Mouse (Mus musculus) hindbrain, embryonic 10.5 days (tissue): ENCODE measurements around the gene Syt9. TPM values are rescaled to one million over a fixed set of nuclear protein-coding genes. Genes with fewer than 3 reads are reported as not detected.

Experiments used
- DNase-seq: peaks from one replicate; pipeline ENCODE4 v3.0.0-alpha.2; 2017; ENCODE audit warnings: low spot score
- H3K27ac ChIP-seq: fragments of 300-500 bp; sonication (generic); 2 replicates; pipeline ENCODE4 v1.5.1; 2016; ENCODE audit warnings: mild to moderate bottlenecking, moderate library complexity
- H3K27me3 ChIP-seq: fragments of 300-500 bp; sonication (generic); 2 replicates; pipeline ENCODE4 v1.6.1; 2016; ENCODE audit warnings: mild to moderate bottlenecking; ENCODE audit not compliant: poor library complexity, insufficient read depth, severe bottlenecking
- H3K36me3 ChIP-seq: fragments of 300-500 bp; sonication (generic); 2 replicates; pipeline ENCODE4 v1.6.1; 2016; ENCODE audit warnings: mild to moderate bottlenecking, moderate library complexity
- H3K4me1 ChIP-seq: fragments of 300-500 bp; sonication (generic); replicated peaks from 2 replicates; pipeline ENCODE4 v1.6.1; 2016; ENCODE audit warnings: mild to moderate bottlenecking
- H3K4me3 ChIP-seq: fragments of 300-500 bp; sonication (generic); 2 replicates; pipeline ENCODE4 v1.5.1; 2016; ENCODE audit warnings: mild to moderate bottlenecking, moderate library complexity
- H3K9me3 ChIP-seq: fragments of 300-500 bp; sonication (generic); 2 replicates; pipeline ENCODE4 v1.6.1; 2016; ENCODE audit warnings: mild to moderate bottlenecking, moderate library complexity
- whole genome bisulfite sequencing: fragments of 180-500 bp; shearing (Covaris S2); methylation state at CpG from one replicate; pipeline ENCODE4 v1.1.7; 2016; 5-methylcytosine and 5-hydroxymethylcytosine counted together
- polyA plus RNA-seq: library from polyadenylated mRNA; unstranded; fragments of >200 nt; fragmentation: Nextera tagmentation; extraction: Ambion mirVana; gene quantifications from 2 replicates; pipeline ENCODE4 v1.2.1, GENCODE M21; 2016

The Syt9 gene
- polyA plus RNA-seq, 1 experiment from 2014 or later, result 3.6 TPM

GRCm38 (mm10) chr7:107400061-107400799, 29.7 kb downstream of the Syt9 start:
- Histone ChIP-seq H3K9me3 (no peaks in the 10 kb centered on the region), H3K27me3 (no peaks in the 10 kb centered on the region), H3K36me3 (no peaks in the 10 kb centered on the region), H3K27ac (no peak overlapping the region), H3K4me1 (no peaks in the 10 kb centered on the region), H3K4me3 (no peak overlapping the region)
- WGBS, result 93% methylated on average over 15 of the region's 15 CpGs
- DNase-seq, result no peak

- Histone ChIP-seq H3K27me3 (no peaks in the 10 kb centered on the region), H3K27ac (no peak overlapping the region), H3K9me3 (no peaks in the 10 kb centered on the region), H3K4me1 (no peaks in the 10 kb centered on the region), H3K4me3 (no peak overlapping the region), H3K36me3 (no peaks in the 10 kb centered on the region)
- WGBS, result 91% methylated on average over 3 of the region's 3 CpGs
- DNase-seq, result no peak
These were observed 32.7 kb downstream of the Syt9 start for GRCm38 (mm10) chr7:107403261-107403660.

- H3K4me3 ChIP-seq, result no peak overlapping the region
- no peaks in the 10 kb centered on the region for H3K27me3 ChIP-seq
- no peaks in the 10 kb centered on the region for H3K4me1 ChIP-seq
- H3K27ac ChIP-seq, result no peak overlapping the region
- H3K9me3 ChIP-seq, result no peaks in the 10 kb centered on the region; the same call in 1 of the 2 replicates
- H3K36me3 ChIP-seq, result no peaks in the 10 kb centered on the region
- no peak for DNase-seq
- 93% methylated on average over 6 of the region's 6 CpGs for WGBS
These were observed 44.4 kb downstream of the Syt9 start for GRCm38 (mm10) chr7:107414928-107415327.

- H3K4me1 ChIP-seq, result no peaks in the 10 kb centered on the region
- no peaks in the 10 kb centered on the region for H3K27me3 ChIP-seq
- no peaks in the 10 kb centered on the region; the same call in 1 of the 2 replicates for H3K9me3 ChIP-seq
- DNase-seq, result no peak
- no peak overlapping the region for H3K4me3 ChIP-seq
- 81% methylated on average over 3 of the region's 3 CpGs for WGBS
- H3K27ac ChIP-seq, result no peak overlapping the region
- H3K36me3 ChIP-seq, result no peaks in the 10 kb centered on the region
These were observed 46.7 kb downstream of the Syt9 start for GRCm38 (mm10) chr7:107417043-107417850.

- Histone ChIP-seq H3K9me3 (no peaks in the 10 kb centered on the region), H3K27me3 (no peaks in the 10 kb centered on the region), H3K4me1 (no peaks in the 10 kb centered on the region), H3K36me3 (no peaks in the 10 kb centered on the region), H3K4me3 (no peak overlapping the region), H3K27ac (no peak overlapping the region)
- no peak for DNase-seq
- 90% methylated on average over 3 of the region's 3 CpGs for WGBS
These were observed 66.9 kb downstream of the Syt9 start for GRCm38 (mm10) chr7:107437381-107437780.

GRCm38 (mm10) chr7:107444579-107444978, 74.1 kb downstream of the Syt9 start:
- Histone ChIP-seq H3K9me3 (no peaks in the 10 kb centered on the region), H3K4me1 (no peaks in the 10 kb centered on the region), H3K27ac (no peak overlapping the region)

GRCm38 (mm10) chr7:107454660-107455059, 84.1 kb downstream of the Syt9 start:
- H3K36me3 ChIP-seq, result no peaks in the 10 kb centered on the region
- no peaks in the 10 kb centered on the region for H3K9me3 ChIP-seq
- WGBS, result 87% methylated on average over 2 of the region's 2 CpGs
- H3K27me3 ChIP-seq, result no peaks in the 10 kb centered on the region
- H3K4me3 ChIP-seq, result no peak overlapping the region
- H3K4me1 ChIP-seq, result no peaks in the 10 kb centered on the region
- DNase-seq, result no peak
- H3K27ac ChIP-seq, result no peak overlapping the region

More at GRCm38 (mm10) chr7:107444579-107444978, 74.1 kb downstream of the Syt9 start:
- H3K27me3 ChIP-seq, result no peaks in the 10 kb centered on the region
- no peak for DNase-seq
- H3K36me3 ChIP-seq, result no peaks in the 10 kb centered on the region
- H3K4me3 ChIP-seq, result no peak overlapping the region

GRCm38 (mm10) chr7:107455118-107455521, 84.6 kb downstream of the Syt9 start:
- no peaks in the 10 kb centered on the region for H3K9me3 ChIP-seq
- H3K27me3 ChIP-seq, result no peaks in the 10 kb centered on the region
- H3K27ac ChIP-seq, result no peak overlapping the region
- 77% methylated on average over 5 of the region's 5 CpGs for WGBS
- H3K4me3 ChIP-seq, result no peak overlapping the region
- DNase-seq, result no peak
- no peaks in the 10 kb centered on the region for H3K36me3 ChIP-seq
- no peaks in the 10 kb centered on the region for H3K4me1 ChIP-seq

GRCm38 (mm10) chr7:107461167-107461566, 90.6 kb downstream of the Syt9 start:
- Histone ChIP-seq H3K36me3 (no peaks in the 10 kb centered on the region), H3K4me3 (no peak overlapping the region), H3K27me3 (no peaks in the 10 kb centered on the region), H3K27ac (no peak overlapping the region), H3K9me3 (no peaks in the 10 kb centered on the region), H3K4me1 (no peaks in the 10 kb centered on the region)
- DNase-seq, result no peak
- 85% methylated on average over 4 of the region's 4 CpGs for WGBS

- no peak overlapping the region for H3K27ac ChIP-seq
- H3K4me1 ChIP-seq, result no peaks in the 10 kb centered on the region
- H3K4me3 ChIP-seq, result no peak overlapping the region
- DNase-seq, result no peak
- WGBS, result 77% methylated on average over 1 of the region's 1 CpGs
- H3K9me3 ChIP-seq, result no peaks in the 10 kb centered on the region
- H3K36me3 ChIP-seq, result no peaks in the 10 kb centered on the region
- no peaks in the 10 kb centered on the region for H3K27me3 ChIP-seq
These were observed 91.3 kb downstream of the Syt9 start for GRCm38 (mm10) chr7:107461699-107462440.

- no peak overlapping the region for H3K27ac ChIP-seq
- no peak for DNase-seq
- H3K36me3 ChIP-seq, result no peaks in the 10 kb centered on the region
- no peaks in the 10 kb centered on the region for H3K9me3 ChIP-seq
- H3K4me1 ChIP-seq, result no peaks in the 10 kb centered on the region
- WGBS, result 68% methylated on average over 3 of the region's 3 CpGs
- H3K27me3 ChIP-seq, result no peaks in the 10 kb centered on the region
- no peak overlapping the region for H3K4me3 ChIP-seq
These were observed 92.4 kb downstream of the Syt9 start for GRCm38 (mm10) chr7:107462962-107463361.

GRCm38 (mm10) chr7:107465081-107465480, 94.6 kb downstream of the Syt9 start:
- Histone ChIP-seq H3K4me3 (no peak overlapping the region), H3K27ac (no peak overlapping the region), H3K9me3 (no peaks in the 10 kb centered on the region), H3K36me3 (no peaks in the 10 kb centered on the region), H3K4me1 (no peaks in the 10 kb centered on the region), H3K27me3 (no peaks in the 10 kb centered on the region)
- 82% methylated on average over 3 of the region's 3 CpGs for WGBS
- DNase-seq, result no peak
